Mouse (Mus musculus): ENCODE measurements around the gene Mlh3. TPM values are rescaled to one million over a fixed set of nuclear protein-coding genes. Genes with fewer than 3 reads are reported as not detected.
A peak's percentile ranks its signal among the peaks of the same experiment; 100 is the strongest.

The Mlh3 gene
- polyA plus RNA-seq, 1 experiment = 15.7 TPM

GRCm38 (mm10) chr12:85279396-85280080 lies 9.1 kb upstream of the Mlh3 start:
- Histone ChIP-seq H3K9me3 (replicated peaks; ENCODE audit: control insufficient read depth, insufficient read depth, low read length, poor library complexity, severe bottlenecking) (no peaks in the 10 kb centered on the region), H3K36me3 (ENCODE audit: control insufficient read depth, insufficient read depth, low read length, poor library complexity, severe bottlenecking) (peaks cover 4% of the 10 kb centered on the region), H3K4me1 (ENCODE audit: control insufficient read depth, insufficient read depth, low read length) (no peaks in the 10 kb centered on the region), H3K27me3 (ENCODE audit: control insufficient read depth, insufficient read depth, low read length, poor library complexity, severe bottlenecking) (no peaks in the 10 kb centered on the region), H3K9ac (ENCODE audit: low read depth, poor library complexity, severe bottlenecking) (peak overlapping the region; percentile 83), H3K4me3 (ENCODE audit: low read depth, low read length) (peak overlapping the region; percentile 93), H3K27ac (ENCODE audit: insufficient read depth, low read length) (no peak overlapping the region)
- TF ChIP-seq EP300 (IDR thresholded peaks at IDR 0.05; ENCODE audit: insufficient read depth, low read depth, low read length) (no peak), POLR2A (IDR thresholded peaks at IDR 0.05; ENCODE audit: insufficient read depth, low read length) (no peak), CTCF (IDR thresholded peaks at IDR 0.05; ENCODE audit: low read depth, low read length) (no peak)

- TF ChIP-seq EP300 (IDR thresholded peaks at IDR 0.05; ENCODE audit: insufficient read depth, low read depth, low read length) = no peak
- no peak for TF ChIP-seq CTCF (IDR thresholded peaks at IDR 0.05; ENCODE audit: low read depth, low read length)
- TF ChIP-seq POLR2A (IDR thresholded peaks at IDR 0.05; ENCODE audit: insufficient read depth, low read length) = no peak
- Histone ChIP-seq H3K4me3 (ENCODE audit: low read depth, low read length) (no peak overlapping the region), H3K36me3 (ENCODE audit: control insufficient read depth, insufficient read depth, low read length, poor library complexity, severe bottlenecking) (peaks cover 4% of the 10 kb centered on the region), H3K4me1 (ENCODE audit: control insufficient read depth, insufficient read depth, low read length) (no peaks in the 10 kb centered on the region), H3K27me3 (ENCODE audit: control insufficient read depth, insufficient read depth, low read length, poor library complexity, severe bottlenecking) (no peaks in the 10 kb centered on the region), H3K27ac (ENCODE audit: insufficient read depth, low read length) (no peak overlapping the region), H3K9me3 (replicated peaks; ENCODE audit: control insufficient read depth, insufficient read depth, low read length, poor library complexity, severe bottlenecking) (no peaks in the 10 kb centered on the region), H3K9ac (ENCODE audit: low read depth, poor library complexity, severe bottlenecking) (no peak overlapping the region)
These were observed 8.5 kb upstream of the Mlh3 start for GRCm38 (mm10) chr12:85278919-85279318.

GRCm38 (mm10) chr12:85276273-85276672 lies 5.9 kb upstream of the Mlh3 start:
- H3K4me1 ChIP-seq (ENCODE audit: control insufficient read depth, insufficient read depth, low read length) = peaks cover 3% of the 10 kb centered on the region
- TF ChIP-seq POLR2A (IDR thresholded peaks at IDR 0.05; ENCODE audit: insufficient read depth, low read length) (no peak), EP300 (IDR thresholded peaks at IDR 0.05; ENCODE audit: insufficient read depth, low read depth, low read length) (no peak), CTCF (IDR thresholded peaks at IDR 0.05; ENCODE audit: low read depth, low read length) (no peak)
- H3K27me3 ChIP-seq (ENCODE audit: control insufficient read depth, insufficient read depth, low read length, poor library complexity, severe bottlenecking) = no peaks in the 10 kb centered on the region
- H3K27ac ChIP-seq (ENCODE audit: insufficient read depth, low read length) = no peak overlapping the region
- no peak overlapping the region for H3K9ac ChIP-seq (ENCODE audit: low read depth, poor library complexity, severe bottlenecking)
- H3K9me3 ChIP-seq (replicated peaks; ENCODE audit: control insufficient read depth, insufficient read depth, low read length, poor library complexity, severe bottlenecking) = no peaks in the 10 kb centered on the region
- no peak overlapping the region for H3K4me3 ChIP-seq (ENCODE audit: low read depth, low read length)
- peaks cover 4% of the 10 kb centered on the region for H3K36me3 ChIP-seq (ENCODE audit: control insufficient read depth, insufficient read depth, low read length, poor library complexity, severe bottlenecking)

- peak overlapping the region; percentile 90 for H3K27ac ChIP-seq (ENCODE audit: insufficient read depth, low read length)
- H3K9me3 ChIP-seq (replicated peaks; ENCODE audit: control insufficient read depth, insufficient read depth, low read length, poor library complexity, severe bottlenecking) = no peaks in the 10 kb centered on the region
- TF ChIP-seq CTCF (IDR thresholded peaks at IDR 0.05; ENCODE audit: low read depth, low read length) (no peak), POLR2A (IDR thresholded peaks at IDR 0.05; ENCODE audit: insufficient read depth, low read length) (no peak), EP300 (IDR thresholded peaks at IDR 0.05; ENCODE audit: insufficient read depth, low read depth, low read length) (no peak)
These were observed 3.1 kb upstream of the Mlh3 start for GRCm38 (mm10) chr12:85273508-85273907.

DNA sequence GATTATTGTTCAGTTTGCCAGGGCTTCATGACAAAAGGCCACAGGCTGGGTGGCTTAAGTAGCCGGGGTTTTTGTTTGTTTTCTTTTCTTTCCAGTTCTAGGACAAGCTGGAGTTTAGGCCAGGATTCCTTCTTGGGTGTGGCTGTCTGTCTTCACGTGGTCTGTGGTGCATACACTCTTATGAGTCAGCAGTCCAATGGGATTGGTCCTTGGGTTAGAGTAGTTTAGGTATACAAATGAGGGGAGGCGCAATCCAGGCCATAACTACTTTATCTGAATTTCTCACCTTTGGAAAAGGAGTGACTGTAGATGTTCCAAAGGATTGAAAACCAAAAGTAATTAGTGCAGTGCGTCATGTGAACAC lies 1.4 kb upstream of the Mlh3 start:
- Histone ChIP-seq H3K4me3 (ENCODE audit: low read depth, low read length) (no peak overlapping the region), H3K9ac (ENCODE audit: low read depth, poor library complexity, severe bottlenecking) (peak overlapping the region; percentile 78), H3K36me3 (ENCODE audit: control insufficient read depth, insufficient read depth, low read length, poor library complexity, severe bottlenecking) (no peaks in the 10 kb centered on the region; the same call in none of the 2 replicates), H3K27me3 (ENCODE audit: control insufficient read depth, insufficient read depth, low read length, poor library complexity, severe bottlenecking) (no peaks in the 10 kb centered on the region), H3K27ac (ENCODE audit: insufficient read depth, low read length) (peak overlapping the region; percentile 99), H3K9me3 (replicated peaks; ENCODE audit: control insufficient read depth, insufficient read depth, low read length, poor library complexity, severe bottlenecking) (0 out of 2 replicates have a peak, but pooled peaks cover 3% of the 10 kb centered on the region), H3K4me1 (ENCODE audit: control insufficient read depth, insufficient read depth, low read length) (peaks cover 3% of the 10 kb centered on the region)
- TF ChIP-seq CTCF (IDR thresholded peaks at IDR 0.05; ENCODE audit: low read depth, low read length) = no peak
- TF ChIP-seq POLR2A (IDR thresholded peaks at IDR 0.05; ENCODE audit: insufficient read depth, low read length) = no peak
- TF ChIP-seq EP300 (IDR thresholded peaks at IDR 0.05; ENCODE audit: insufficient read depth, low read depth, low read length) = no peak

More at GRCm38 (mm10) chr12:85273508-85273907, 3.1 kb upstream of the Mlh3 start:
- Histone ChIP-seq H3K4me1 (ENCODE audit: control insufficient read depth, insufficient read depth, low read length) (peaks cover 3% of the 10 kb centered on the region), H3K4me3 (ENCODE audit: low read depth, low read length) (no peak overlapping the region), H3K27me3 (ENCODE audit: control insufficient read depth, insufficient read depth, low read length, poor library complexity, severe bottlenecking) (no peaks in the 10 kb centered on the region), H3K9ac (ENCODE audit: low read depth, poor library complexity, severe bottlenecking) (peak overlapping the region; percentile 48), H3K36me3 (ENCODE audit: control insufficient read depth, insufficient read depth, low read length, poor library complexity, severe bottlenecking) (peaks cover 4% of the 10 kb centered on the region)

DNA sequence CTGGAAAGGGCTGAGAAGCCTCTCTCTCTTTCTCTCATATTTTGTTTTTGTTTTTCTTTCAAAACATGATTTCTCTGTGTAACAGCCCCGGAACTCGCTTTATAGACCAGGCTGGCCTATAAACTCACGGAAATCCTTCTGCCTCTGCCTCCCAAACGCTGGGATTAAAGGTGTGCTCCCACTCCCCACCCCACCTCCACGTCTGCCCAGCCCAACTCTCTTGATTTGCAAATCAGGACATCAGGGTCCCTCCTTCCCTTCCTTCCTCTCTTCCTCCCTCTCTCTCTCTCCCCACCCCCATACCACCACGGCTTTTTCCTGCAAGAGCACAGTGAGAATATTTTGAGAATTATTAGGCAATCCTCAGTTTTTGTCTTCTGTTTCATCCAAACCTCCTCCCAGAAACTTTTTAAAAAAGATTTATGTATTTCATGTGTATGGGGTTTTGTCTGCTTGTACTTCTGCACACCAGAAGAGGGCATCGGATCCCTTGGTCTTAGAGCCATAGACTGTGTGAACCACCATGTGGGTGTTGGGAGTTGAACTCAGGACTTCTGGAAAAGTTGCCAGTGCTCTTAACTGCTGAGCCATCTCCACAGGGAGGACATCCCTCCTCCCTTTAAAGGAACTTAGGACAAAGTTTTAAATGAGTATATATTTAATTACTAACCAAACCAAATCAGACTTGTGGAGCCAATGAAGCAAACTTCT lies 888 bp upstream of the Mlh3 start:
- Histone ChIP-seq H3K9ac (ENCODE audit: low read depth, poor library complexity, severe bottlenecking) (peak overlapping the region; percentile 78), H3K9me3 (replicated peaks; ENCODE audit: control insufficient read depth, insufficient read depth, low read length, poor library complexity, severe bottlenecking) (0 out of 2 replicates have a peak, but pooled peaks cover 3% of the 10 kb centered on the region), H3K4me3 (ENCODE audit: low read depth, low read length) (no peak overlapping the region; the same call in 1 of the 2 replicates), H3K4me1 (ENCODE audit: control insufficient read depth, insufficient read depth, low read length) (peaks cover 3% of the 10 kb centered on the region), H3K27ac (ENCODE audit: insufficient read depth, low read length) (peak overlapping the region; percentile 99), H3K36me3 (ENCODE audit: control insufficient read depth, insufficient read depth, low read length, poor library complexity, severe bottlenecking) (no peaks in the 10 kb centered on the region; the same call in none of the 2 replicates), H3K27me3 (ENCODE audit: control insufficient read depth, insufficient read depth, low read length, poor library complexity, severe bottlenecking) (no peaks in the 10 kb centered on the region)
- TF ChIP-seq CTCF (IDR thresholded peaks at IDR 0.05; ENCODE audit: low read depth, low read length) (no peak), EP300 (IDR thresholded peaks at IDR 0.05; ENCODE audit: insufficient read depth, low read depth, low read length) (peak; percentile 65; the same call in 1 of the 2 replicates), POLR2A (IDR thresholded peaks at IDR 0.05; ENCODE audit: insufficient read depth, low read length) (peak; percentile 26)
